Mouse (Mus musculus) CD4-positive, CD25-positive, alpha-beta regulatory T cell, adult 2 months (primary cell): ENCODE measurements around the gene Sdhb.

Experiments used
- DNase-seq: peaks from one replicate; pipeline ENCODE4 v3.0.0-alpha.2; 2012; ENCODE audit warnings: low read depth, low spot score

Gene Sdhb

DNA sequence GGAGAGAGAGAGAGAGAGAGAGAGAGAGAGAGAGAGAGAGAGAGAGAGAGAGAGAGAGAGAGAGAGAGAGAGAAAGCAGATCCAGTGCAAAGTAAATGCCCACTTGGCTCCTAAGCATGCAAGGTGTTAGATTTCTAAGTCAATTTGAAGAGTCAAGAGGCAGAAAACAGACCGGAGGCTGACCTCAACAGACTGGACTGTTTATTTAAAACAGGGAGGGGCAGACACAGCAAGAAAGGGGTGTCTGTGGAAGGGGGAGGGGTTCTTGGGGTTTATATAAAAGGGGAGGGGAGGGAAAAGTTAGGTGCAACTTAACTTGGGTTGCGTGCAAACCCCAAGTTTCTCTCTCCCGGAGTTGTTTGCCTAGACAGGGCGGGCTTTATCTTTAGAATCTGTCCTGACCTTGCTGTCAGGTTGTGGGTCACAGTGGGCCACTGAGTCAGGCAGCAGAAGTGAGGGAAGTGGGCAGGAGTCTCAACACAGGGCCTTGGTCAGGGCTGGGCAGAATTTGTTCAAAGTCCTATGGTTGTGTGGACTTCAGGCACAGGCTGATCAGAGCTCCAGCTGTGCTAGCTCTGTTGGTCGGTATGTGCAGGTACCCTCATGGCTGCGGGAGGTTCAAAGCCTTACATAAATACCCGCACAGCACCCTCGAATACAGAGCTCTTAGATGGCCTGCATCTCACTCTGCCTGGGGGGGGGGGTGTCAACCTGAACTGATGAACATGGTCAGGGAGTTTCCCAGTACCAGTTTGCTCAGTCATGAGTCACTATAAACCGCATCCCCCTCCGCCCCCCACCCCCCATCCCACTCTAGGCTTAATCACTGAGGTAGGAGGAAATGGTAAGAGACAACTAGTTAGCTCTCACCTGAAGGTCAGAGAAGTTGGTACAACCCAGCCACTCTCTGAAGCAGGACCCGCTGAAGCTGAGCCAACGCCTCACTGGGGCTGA is 13.2 kb upstream of the Sdhb start:
- peak; percentile 87 for DNase-seq

DNA sequence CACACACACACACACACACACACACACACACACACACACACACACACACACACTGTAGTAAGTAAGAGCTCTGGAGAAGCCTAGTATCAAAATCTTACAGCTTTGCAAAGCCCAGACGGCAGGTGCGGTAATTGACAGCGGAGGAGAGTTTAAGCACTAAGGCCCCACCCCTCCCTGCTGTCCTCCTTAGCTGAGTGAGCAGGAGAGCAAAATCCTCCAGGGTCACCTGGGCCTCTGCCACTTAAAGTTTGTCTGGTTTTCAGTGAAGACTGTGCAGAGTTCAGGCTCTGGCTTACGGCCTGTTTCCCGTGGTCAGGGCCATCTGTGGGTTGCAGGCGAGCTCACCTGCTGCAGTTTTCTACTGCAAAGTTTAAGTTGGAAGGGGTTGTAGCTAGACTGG is 12.5 kb upstream of the Sdhb start:
- peak; percentile 54 for DNase-seq

DNA sequence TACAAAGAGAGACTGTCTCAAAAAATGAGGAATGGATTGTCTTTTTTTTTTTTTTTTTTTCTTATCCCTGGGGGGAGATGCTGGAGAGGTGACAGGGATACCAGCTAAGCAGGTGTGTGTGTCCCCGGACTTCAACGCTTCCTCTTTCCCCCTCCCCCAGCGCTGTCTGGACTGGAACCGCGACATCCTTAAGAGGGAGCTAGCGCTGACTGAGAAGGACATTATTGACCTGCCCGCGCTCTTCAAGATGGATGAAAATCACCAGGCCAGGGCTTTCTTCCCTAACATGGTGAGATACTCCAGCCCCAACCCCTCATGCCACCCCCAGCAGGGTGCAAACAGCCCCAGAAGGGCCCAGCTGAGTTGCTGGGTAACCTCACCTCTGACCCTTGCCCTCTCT is 12.0 kb upstream of the Sdhb start:
- DNase-seq, result peak; percentile 26

DNA sequence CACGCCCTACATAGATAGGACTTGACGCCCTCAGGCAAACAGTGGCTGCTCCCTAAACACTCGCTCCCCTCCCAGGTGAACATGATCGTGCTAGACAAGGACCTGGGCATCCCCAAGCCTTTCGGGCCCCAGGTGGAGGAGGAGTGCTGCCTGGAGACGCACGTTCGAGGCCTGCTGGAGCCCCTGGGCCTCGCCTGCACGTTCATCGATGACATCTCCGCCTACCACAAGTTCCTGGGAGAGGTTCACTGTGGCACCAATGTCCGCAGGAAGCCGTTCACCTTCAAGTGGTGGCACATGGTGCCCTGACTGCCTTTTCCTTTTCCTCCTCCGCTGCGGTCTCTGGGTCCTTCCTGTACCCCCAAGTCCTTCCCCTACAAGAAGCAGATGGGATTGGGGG is 11.4 kb upstream of the Sdhb start:
- DNase-seq, result peak; percentile 54

DNA sequence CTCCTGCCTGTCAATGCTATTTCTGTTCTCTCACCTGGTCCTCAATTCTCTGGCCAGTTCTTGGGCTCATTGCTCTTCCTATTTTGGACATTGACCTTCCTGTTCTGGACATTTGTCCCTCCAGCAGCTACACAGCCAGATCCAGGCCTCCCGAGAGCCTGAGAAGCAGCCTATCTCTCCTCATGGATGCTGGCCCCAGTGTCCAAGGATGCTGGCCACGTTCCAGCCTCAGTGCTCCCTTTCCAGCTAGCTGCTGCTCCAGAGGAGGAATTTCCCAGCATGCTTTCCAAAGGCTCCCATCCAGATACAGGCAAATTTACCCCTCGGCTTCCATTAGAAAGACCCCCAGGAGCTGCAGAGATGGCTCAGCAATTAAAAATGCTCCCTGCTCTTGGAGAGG is 10.4 kb upstream of the Sdhb start:
- DNase-seq, result no peak

DNA sequence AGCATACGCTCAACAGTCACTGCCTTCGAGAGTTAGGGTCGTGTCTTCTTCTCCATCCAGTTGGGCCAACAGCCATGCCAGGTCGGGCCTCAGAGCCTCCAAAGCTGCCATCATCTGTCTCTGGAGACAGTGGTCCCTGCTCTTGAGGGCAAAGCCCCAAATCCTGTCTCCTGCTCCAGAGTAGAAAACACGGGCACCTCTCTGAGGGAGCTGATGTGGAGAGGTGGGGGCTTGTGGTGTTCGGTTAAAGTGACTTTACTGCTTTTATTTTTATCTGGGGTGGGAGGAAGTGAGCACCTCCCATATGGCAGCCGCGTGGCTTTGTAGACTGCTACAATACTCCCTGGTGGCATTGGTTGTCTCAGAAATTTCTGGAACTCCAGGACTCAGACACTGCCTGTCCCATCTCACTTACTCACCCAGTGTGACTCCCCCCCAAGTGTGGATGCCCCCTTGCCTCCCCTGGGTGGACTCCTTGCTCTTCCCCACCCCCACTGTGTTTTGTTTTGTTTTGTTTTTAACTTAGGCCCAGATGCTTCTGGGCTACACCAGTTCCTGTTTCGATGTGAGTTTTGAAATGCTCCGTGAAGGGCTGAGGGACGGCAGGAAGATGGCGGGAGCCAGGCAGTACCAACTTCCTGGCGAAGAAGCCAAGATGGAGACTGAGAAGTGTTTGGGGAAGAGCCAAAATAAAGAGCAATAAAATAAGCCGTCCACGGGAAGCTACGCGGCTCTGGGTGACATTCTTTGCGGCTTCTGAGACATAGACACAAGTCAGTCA is 9.0 kb upstream of the Sdhb start:
- DNase-seq, result peak; percentile 63

DNA sequence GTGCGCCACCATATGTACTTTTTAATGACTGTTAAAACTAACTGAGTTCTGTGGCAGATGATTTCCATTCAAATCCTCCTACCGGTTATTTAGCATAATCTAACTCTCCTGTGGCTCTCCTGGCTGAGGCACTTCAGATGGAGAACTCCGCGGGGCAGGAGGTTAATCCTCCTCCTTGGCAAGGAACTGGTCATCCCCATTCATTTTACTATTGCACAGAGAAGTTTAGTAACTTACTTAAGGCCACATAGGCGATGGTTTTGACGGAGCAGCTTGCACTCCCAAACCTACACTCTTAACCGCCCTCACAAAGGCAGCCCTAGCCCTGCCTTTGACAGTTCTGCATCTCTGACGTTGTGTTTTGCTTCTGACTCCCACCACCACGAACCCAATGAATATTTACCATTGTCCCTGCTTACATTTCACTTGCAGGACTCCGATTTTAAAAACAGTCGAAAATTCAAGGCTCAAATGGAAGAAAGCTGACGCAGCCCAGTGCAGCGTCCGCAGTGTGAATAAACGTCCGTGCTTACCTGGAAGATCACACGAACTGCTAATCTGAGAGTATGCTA is 3.8 kb upstream of the Sdhb start:
- DNase-seq, result no peak

DNA sequence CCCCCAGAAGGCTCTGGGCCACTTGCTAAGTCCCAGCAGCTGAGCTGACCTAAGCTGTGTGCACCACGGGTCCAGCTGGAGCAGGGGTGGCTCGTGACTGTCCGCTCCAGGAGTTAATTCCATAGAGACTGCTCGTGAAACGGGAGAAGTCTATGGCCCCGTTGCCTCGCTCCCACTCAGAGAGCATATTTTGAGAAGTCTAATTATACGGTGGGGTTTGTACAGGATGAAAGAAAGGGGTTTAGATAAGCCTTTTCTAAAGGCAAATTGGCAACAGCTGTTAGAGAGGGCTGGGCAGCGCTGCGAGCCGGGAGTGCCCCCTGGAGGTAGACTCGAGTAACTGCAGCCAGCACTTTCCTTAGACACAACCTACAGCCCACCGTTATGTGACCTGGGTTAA is 3.3 kb upstream of the Sdhb start:
- peak; percentile 89 for DNase-seq

DNA sequence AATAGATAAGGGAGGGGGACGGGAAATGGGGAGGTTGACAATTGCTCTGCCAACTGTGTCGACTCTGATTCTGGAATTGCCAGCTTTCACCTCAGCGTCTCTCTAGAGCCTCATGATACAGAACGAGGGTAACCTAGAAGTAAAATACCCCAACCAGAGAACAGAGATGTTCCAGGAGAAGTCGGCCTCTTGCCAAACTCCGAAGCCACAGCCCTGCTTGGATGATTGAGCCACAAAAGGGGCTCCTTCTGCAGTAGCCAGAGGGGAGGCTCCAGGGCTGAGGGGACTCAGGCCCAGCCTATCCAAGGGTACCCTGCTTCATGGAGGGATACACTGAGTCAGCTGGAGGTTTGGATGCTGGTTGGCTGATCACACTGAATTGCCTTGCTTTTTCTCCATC is 2.7 kb upstream of the Sdhb start:
- no peak for DNase-seq

DNA sequence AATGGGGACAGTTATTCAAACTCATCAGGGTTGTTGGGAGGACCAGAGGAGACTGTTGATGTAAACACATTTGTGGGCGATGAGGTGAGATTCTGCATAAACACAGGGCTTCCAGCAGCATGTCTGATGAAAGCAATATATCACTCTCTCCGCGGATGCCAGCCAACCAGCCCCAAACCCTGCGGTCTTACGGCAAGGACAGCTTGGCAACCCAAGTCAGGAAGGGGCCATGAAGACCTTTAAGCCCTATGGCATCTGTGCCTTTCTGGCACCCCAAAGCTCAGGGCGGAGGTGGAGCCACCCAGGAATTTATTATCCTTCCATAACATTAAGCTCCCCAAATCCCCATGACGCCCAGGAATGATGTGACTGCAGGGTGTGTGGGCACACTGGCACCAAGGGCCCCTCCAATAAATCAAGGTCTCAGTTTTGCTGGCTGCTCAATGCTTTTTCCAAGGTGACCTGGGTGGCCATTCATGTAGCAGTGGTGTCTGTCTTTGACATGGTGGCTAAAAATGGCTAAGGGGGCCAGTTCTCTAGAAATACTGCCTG is 1.8 kb upstream of the Sdhb start:
- no peak for DNase-seq

DNA sequence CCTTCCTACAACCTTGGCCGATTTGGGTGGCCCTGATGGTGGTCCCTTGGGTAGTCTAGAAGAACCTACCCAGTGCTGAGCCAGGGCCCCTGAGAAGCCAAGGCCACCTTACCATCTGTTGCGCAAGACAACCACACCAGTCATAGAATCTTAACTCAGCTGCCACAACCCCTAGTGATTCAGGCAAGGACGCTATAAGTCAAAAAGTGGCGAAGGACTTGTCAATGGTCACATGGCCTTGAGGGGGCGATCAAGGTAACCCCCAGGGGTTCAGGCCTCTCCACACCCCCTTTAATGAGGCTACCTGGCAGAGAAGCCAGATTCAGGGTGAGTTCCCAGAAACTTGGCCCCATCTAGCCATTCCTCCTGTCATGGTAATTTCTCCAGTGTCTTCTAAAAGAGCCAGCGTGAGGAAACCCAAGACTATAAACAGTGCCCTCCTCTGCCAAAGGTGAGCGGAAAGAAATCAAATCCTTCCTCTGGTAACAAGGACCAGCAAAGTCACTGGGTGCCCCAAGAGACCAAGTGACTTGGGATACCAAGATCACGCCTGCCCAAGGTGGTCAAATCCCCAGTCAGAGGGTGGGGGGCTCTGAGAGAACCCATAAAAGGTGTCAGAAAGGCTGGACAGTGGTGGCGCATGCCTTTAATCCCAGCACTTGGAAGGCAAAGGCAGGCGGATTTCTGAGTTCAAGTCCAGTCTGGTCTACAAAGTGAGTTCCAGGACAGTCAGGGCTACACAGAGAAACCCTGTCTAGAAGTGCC is 1.1 kb upstream of the Sdhb start:
- no peak for DNase-seq

DNA sequence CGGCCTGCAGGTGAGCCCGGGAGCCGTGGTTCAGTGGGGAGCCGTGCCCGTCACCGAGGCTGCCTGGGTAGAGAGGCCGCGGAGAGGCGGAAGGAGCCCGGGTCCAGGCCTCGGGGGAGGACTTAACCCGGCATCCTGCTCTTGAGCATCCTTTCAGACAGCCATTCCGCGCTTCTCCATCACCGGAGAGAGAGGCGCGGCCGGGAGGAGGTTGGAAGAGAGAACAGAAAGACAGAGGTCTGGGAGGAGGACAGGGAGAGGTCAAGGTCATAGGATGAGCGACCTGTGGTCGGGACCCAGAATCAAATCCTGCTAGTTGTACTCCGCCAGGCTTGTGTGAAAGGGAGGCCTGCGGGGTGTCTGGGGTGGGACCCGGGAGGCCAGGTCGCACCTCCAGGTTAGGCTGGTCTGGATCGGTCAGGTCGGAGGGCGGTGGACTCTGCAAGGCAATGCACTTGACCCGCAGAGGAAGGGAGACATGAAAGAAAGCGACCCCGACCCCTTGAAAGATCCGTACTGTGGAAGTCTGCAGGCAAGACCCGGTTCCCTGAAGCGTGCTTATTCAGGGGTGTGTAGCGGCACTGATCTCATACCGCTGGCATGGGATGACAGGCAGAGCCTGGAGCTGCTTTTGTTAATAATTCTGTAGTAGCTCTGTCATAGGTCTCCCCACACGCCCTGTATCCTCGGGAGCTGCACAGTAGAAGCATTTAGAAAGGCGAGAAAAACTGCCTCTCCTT is 634 bp downstream of the Sdhb start:
- DNase-seq, result no peak

DNA sequence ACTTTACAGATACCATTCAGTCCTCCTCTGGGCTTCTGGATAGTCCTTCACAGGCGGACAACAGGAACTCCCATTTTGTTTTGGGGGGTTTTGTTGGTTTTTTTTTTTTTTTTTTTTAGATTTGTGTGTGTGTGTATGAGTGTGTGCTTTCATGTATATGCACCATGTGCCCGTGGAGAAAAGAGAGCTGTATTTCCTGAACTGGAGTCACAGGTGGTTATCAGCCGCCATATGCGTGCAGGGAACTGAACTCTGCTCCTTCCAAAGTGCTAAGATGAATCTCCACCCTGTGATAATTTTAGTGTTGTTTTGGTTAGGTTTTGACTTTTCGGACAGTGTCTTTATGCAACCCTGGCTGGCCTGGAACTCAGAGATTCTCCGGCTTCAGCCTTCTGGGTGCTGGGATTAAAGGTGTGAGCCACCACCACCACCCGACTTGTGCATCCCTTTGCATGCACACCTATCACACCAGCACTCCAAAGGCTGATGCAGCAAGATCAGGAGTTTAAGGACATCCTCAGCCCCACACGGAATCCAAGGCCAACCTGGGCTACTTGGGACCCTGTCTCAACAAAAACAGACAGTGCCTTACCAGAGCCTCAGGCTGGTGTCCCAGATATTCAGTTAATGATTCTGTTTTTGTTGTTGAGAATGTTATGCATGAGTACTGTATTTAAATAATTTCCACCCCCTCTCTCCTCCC is 1.4 kb downstream of the Sdhb start:
- DNase-seq, result no peak

DNA sequence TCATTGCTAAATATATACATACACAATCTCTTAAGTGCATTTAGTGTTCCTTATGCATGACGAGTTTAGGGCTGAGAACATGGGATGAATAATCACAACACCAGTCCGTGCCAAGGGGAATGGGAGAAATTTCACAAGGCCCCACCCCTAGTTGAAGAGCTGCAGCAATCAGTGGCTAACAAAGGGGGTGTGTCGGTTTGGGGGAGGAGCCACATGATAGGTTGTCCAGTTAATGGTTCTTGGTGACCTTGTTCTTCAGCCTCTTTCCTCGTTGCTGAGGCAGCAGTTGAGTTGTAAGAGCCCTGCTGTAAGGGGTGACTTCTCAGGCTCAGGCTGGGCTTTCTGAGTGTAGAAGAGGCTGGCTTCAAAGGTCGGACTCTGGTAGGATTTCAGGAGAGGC is 1.9 kb downstream of the Sdhb start:
- DNase-seq, result peak; percentile 20

DNA sequence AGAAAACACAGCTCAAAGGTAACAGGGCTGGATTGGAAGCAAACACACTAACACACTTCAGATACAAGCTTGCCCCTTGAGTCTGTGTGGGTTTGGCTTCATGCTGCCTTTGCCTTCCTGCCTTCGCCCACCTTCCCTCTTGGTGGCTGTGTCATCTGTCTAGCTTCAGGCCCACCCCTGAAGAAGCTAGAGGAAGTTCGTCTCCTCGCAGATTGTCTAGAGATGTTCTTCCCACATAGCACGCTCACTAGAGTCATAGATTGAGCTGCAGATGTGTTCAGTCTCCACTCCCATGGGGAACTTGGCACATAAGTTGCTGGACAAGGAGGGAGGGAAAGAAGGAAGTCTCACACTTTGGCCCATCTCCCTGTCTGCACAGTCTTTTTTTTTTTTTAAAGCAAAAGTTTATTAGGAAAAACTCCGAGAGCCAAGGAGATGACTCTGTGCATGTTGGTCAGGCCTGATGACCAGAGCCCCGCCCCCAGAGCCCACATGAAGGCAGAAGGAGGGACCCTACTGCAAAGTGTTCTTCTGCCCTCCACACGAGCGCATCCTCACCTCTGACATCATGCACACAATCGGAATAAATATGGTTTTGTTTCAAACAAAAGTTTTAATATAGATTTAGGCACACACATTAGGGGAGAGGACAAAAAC is 3.1 kb downstream of the Sdhb start:
- no peak for DNase-seq

DNA sequence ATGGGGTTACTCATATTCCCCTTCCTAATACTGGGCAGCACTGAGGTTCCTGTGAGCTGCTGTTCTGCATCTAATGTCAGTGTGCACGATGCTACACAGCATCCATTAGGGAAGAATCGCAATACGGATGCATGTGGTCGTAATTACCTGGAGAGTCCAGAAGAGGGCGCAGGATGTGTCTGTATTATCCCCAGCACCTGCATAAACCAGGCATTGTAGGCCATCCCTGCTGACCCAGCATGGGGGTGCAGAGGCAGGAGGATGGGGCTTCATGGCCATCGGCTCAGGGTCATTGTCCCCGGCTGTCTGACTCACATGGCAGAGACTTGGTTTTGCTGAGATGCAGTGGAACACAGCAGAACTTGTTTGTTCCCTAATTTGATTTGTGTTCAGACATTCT is 3.6 kb downstream of the Sdhb start:
- DNase-seq, result peak; percentile 86

DNA sequence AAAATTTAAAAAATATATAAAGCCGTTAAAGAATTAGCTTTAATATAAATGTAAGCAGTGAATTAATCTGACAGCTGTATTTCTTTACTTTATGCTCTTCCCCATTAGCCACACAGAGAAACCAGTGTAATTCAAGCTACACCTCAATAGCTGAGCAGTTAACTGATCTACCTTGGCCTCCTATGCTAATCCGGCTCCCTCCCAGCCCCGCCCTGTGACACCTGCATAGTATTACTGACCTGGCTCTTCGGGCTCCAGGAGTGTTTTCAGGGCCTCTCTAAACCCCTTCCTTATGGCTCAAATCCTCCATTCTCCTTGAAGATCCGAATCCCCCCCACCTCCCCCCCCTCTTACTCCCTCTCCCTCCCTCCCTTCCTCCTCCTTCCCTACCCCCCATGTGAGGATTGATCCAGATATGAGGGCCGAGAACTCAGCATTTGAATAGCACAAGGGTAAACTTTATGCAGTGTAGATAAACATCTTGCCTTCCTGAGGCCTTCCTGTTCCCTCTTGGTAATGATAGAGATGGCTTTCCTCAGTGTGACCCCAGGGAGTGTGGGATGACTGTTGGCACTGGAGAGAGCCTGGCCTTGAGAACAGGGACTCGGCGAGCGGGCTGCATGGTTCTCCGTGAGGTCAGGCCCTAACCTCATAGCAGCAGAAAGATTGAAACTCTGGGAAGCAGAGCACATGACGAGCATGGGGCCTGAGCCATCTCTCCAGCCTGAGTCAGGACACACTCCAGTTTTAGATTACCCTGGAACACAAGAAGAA is 6.6 kb downstream of the Sdhb start:
- no peak for DNase-seq

DNA sequence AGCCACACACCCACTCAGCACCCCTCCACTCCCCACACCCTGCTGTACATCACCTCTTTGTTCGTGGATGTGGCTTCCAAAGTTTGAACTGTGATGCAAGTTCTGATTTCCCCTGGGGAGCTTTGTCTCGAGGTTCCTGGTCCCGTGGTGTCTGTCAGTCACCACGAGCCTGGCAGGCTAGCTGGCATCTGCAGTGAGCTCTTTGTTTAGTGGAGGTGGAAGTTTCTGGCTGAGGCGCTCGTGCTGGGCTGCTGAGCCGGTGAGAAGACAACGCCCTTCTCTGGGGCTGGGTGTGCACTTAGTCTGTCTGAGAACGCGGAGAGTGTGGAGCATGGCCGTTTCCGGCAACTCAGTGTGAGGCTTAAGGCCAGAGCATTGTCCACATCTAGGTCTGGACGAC is 10.7 kb downstream of the Sdhb start:
- no peak for DNase-seq

DNA sequence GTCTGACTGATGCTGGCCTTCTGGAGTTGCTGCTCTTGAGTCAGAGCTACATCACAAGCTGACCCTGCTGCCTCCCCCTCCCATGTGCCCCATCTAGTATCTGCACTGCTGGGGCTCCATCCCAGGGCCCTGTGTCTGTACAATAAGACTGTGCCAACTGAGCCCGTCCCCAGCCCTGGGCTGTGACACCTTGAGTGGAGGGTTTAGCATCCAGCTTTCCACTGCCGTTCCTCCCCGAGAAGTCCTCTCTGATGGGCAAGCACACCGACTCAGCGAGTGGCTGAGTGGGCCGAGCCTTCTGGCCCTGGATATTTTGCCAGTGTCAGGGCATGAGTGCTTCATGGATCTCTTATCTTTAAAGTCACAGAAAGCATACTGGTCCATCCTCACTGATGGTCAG is 13.4 kb downstream of the Sdhb start:
- DNase-seq, result no peak
